Mouse (Mus musculus) liver, adult (tissue): ENCODE measurements around the gene Fez1.

ENCODE experiments used
- GATA4 ChIP-seq: IDR thresholded peaks from 2 replicates; pipeline ENCODE4 v1.6.1; 2014; ENCODE audit warnings: mild to moderate bottlenecking, low read length; ENCODE audit not compliant: insufficient replicate concordance

The Fez1 gene

DNA sequence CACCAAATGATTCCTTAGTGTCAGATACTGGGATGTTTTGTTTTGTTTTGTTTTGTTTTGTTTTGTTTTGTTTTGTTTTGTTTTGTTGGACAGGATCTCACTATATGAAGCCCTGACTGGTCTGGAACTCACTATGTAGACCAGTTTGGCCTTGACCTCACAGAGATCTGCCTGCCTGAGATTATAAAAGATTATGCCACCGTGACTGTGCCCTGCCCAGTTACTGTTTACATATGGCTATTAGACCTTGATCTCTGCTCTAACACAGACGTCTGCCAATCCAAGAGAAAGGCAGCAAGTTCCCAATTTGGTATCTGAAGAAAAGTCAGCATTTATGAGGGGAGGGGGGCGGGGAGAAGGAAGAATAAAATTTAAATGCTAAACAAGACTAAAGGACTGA is 42.0 kb downstream of the Fez1 start:
- TF ChIP-seq GATA4: no peak

- no peak for TF ChIP-seq GATA4
Measured at GRCm38 (mm10) chr9:36864862-36865813, 43.5 kb downstream of the Fez1 start.

GRCm38 (mm10) chr9:36868662-36869061 is 47.0 kb downstream of the Fez1 start:
- TF ChIP-seq GATA4: no peak

GRCm38 (mm10) chr9:36870263-36870662 is 48.6 kb downstream of the Fez1 start:
- TF ChIP-seq GATA4: no peak

GRCm38 (mm10) chr9:36873796-36874195 is 52.1 kb downstream of the Fez1 start:
- TF ChIP-seq GATA4: no peak

- no peak for TF ChIP-seq GATA4
Measured at GRCm38 (mm10) chr9:36876313-36876712, 54.6 kb downstream of the Fez1 start.

DNA sequence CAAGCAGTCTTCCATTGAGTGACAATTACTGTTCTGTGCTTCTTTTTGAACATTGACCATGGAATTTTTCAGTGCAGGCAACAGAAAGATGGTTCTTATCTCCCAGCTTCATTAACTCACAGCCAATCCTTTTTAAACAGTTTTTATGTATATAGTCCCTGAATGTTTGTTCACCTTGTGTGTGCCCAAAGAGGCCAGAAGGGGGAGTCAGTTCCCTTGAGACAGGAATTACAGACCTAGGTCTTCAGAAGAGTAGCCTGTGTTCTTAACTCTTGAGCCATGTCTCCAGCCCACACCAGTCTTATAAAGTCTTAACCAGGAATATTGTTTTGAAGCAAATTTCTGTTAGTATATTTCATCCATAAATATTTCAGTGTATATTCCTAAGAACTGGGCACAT is 55.1 kb downstream of the Fez1 start:
- no peak for TF ChIP-seq GATA4

DNA sequence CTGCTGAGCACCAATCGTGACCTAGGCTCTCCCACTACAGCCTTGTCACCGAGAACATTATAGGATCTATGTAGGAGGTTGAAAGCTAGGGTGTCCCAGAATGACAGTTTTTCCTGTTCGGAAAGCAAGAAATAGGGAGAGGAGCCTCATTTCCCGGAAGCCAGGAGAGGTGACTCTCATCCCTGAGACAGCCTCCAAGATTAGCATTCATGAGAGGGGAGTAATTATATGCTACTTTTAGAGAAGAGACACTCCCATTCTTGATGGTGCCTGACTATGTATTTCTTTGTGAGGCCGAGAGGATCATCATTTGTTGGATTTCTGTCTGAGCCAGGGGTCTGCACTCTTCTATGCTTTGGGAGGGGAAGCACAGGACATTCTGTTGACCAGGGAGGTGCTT is 60.0 kb downstream of the Fez1 start:
- no peak for TF ChIP-seq GATA4

DNA sequence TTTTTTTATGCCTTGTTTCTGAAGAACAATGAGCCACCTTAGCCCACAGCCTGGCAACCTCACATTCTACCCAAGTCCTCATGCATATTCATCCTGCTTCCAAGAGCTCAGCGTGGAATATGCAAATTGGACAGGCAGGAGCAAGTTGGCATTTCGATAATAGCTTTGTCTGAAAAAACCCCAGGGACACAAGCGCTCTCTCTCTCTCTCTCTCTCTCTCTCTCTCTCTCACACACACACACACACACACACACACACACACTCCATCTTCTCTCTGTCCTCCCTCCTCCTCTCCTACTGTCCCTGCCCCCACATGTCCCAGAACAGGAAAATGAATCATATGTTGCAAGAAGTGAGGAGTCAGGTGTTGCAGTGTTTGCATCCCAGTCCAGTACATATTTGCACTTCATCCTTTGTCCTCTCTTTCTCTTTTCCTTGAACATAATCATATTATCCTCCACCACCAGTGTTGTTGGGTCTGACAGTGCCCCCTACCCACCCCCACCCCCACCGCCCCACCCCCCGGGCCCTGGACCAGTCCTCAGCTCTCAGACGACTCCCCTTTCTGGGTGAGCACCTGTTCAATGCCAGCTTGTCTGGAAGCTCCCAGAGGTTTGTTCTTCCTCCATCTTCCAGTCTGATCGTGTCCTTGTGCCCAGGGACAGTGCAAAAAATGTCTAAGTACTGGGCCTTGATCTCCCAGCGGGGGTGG is 60.5 kb downstream of the Fez1 start:
- TF ChIP-seq GATA4: no peak

- no peak for TF ChIP-seq GATA4
Measured at GRCm38 (mm10) chr9:36883569-36883968, 61.9 kb downstream of the Fez1 start.

DNA sequence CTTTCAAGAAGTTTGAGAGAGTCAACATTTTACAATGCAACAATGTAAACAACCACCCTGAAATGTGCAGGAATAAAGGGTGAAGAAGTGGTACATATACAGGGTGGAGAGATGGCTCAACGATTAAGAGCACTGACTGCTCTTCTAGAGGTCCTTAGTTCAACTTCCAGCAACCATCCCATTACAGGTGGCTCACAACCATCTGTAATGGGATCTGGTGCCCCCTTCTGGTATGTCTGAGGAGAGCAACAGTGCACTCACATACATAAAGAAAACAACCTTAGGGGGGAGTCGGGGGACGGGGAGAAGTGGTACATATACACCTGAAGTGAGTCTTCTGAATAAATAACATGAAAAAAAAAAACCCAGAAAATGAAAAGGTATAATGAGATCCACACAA is 63.6 kb downstream of the Fez1 start:
- TF ChIP-seq GATA4: no peak

DNA sequence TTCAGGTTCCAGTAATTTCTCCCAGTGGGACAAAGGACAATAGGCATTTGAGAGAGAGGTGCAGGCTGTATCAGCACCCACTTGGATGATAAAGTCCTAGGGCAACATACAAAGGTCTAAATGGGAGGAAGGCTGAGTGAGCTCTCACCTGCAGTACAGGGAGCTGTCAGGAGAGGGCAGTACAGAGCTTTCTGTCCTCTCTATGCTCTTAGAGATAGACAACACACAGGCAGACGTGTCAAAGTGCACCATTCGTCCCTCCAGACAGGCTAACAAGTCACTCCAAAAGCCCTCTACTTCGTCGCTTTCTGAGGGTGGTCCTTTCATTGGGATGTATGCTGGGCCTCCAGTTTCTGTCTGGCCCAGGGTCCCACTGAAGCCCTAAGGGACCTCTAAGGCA is 68.9 kb downstream of the Fez1 start:
- no peak for TF ChIP-seq GATA4

DNA sequence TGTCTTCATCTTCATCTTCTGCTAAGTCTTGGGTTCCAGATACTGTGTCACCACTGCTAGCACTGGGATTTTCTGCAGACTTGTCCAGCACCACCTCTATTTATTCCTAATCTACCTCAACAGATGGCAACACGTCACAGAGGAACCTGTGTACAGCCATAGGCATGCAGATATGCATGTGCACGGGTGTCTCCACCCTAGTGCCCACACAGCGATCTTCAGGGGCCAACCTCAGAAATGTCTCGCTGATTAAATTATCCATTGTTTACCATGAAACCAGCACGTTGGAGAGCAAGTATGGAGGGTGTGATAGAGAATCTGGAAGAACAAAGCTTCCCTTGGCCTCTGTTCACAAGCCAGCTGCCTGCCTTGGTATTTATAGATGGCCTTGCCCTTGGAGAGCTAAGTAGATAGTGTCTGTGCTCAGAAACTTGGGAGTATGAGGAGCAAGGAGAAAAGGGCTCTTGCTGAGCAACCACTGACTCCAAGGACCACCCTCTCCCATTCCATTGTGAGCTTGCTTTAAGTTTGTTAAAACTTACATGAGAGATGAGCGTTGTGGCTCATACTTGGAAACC is 71.8 kb downstream of the Fez1 start:
- no peak for TF ChIP-seq GATA4

DNA sequence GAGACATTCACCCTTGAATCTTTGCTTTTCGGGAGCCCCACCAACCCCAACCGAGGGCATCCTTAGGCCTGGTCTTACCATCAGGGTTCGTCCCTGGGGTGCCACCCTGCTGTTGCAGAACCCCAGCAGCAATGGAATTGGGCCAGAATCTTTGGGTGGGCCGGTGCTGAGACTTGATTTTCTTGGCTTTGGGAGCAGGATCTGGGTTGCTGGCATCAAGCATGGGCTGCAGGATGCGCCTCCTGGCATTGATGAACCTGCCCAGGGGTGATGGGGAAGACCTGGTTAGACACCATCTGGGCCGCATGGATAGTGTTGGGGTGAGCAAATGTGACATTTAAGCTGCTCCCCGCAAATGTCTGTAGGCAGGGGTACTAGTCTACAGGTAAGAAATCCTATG is 72.6 kb downstream of the Fez1 start:
- TF ChIP-seq GATA4: no peak

DNA sequence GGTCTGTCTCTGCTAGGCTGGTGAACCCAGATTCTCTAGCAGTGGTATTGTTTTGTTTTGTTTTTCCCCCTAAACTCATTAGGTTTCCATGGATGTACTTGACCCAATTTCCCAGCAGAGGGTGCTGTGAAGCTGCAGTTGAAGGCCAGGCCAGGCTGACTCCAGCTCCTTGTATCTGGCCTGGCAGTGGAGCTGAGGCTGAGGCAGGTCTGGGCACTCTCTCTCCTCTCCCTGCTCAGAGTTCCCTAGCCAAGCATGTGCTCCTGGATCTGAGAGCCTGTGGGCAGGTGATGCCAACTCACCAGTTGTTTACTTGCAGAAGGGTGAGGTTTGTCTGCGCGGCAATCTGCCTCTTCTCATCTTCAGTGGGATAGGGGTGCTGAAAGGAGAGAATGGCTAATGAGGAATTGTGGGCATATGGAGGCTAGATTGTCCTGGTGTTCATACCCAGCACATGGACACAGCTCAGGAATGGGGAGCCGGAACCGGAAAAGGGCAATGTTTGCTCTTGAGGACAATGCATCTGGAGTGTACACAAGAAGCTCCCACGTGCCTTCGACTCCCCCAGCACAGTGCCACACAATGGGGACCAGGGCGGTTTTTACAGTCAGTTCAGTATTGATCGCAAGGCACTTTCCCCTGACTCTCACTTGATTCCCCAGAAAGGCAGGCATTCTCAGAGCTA is 73.5 kb downstream of the Fez1 start:
- no peak for TF ChIP-seq GATA4
